Mouse (Mus musculus): ENCODE data around the gene Tbc1d22b.

GRCm38 (mm10) chr17:29508927-29509608, 40.5 kb upstream of the Tbc1d22b start:
- TF ChIP-seq CTCF (IDR thresholded peaks at IDR 0.05; ENCODE audit: borderline replicate concordance, control insufficient read depth, extremely low read depth, insufficient read depth, low read length, poor library complexity): no peak
- no peak for TF ChIP-seq POLR2A (IDR thresholded peaks at IDR 0.05; ENCODE audit: control insufficient read depth, extremely low read depth, insufficient read depth, low read length, poor library complexity)

Measured in thymus, adult 2 months (tissue).